Mouse (Mus musculus) lung, adult 2 months (tissue): ENCODE data around the gene Camk2d.

Experiments used
- CTCF ChIP-seq: fragments of 200-500 bp; IDR thresholded peaks from 2 replicates; pipeline ENCODE4 v1.5.1; 2011; ENCODE audit warnings: mild to moderate bottlenecking, low read length, control low read depth; ENCODE audit not compliant: insufficient read depth
- POLR2A ChIP-seq: fragments of 200-500 bp; IDR thresholded peaks from 2 replicates; pipeline ENCODE4 v1.6.1; 2011; ENCODE audit warnings: low read depth, mild to moderate bottlenecking, control low read depth, low read length, borderline replicate concordance; ENCODE audit errors: extremely low read depth

DNA sequence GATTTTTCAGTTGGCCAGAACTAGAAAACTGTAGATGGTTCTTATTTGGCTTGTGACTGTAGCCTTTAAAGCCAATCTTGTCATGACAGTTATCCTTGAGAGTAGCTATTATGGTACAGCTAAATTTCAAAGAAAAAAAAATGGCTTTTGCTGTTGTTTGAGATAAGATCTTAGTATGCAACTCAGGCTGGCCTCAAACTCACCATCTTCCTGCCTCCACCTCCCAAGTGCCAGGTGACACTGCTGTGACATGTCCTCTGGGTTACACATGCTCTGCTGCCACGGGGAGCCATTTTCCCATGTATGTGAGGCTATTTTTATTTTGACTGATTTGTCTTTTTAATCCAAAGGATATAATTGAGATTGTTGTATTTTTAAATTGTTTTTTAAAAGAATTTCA is 69.8 kb downstream of the Camk2d start:
- no peak for TF ChIP-seq CTCF
- no peak for TF ChIP-seq POLR2A
